Mouse (Mus musculus) kidney, adult 11 months (tissue): ENCODE measurements around the gene Fndc7.
A peak's percentile ranks its signal among the peaks of the same experiment; 100 is the strongest.
"Not testable (repeated sequence)": the region's sequence is repeated elsewhere in the genome, so short reads cannot be mapped to it uniquely, and the experiment has no call there.

Source experiments
- DNase-seq: peaks from one replicate; pipeline ENCODE4 v3.0.0; 2022

Gene Fndc7

GRCm38 (mm10) chr3:108853266-108853665, 36.5 kb downstream of the Fndc7 start:
- DNase-seq, result no peak

GRCm38 (mm10) chr3:108851996-108852697, 37.7 kb downstream of the Fndc7 start:
- no peak for DNase-seq

GRCm38 (mm10) chr3:108851554-108851953, 38.3 kb downstream of the Fndc7 start:
- no peak for DNase-seq

GRCm38 (mm10) chr3:108851075-108851474, 38.7 kb downstream of the Fndc7 start:
- no peak for DNase-seq

- DNase-seq, result no peak
Measured at GRCm38 (mm10) chr3:108850506-108850905, 39.3 kb downstream of the Fndc7 start.

GRCm38 (mm10) chr3:108846616-108847015, 43.2 kb downstream of the Fndc7 start:
- peak; percentile 36 for DNase-seq

- DNase-seq, result peak; percentile 70
Measured at GRCm38 (mm10) chr3:108844521-108844920, 45.3 kb downstream of the Fndc7 start.

- no peak for DNase-seq
Measured at GRCm38 (mm10) chr3:108844026-108844425, 45.8 kb downstream of the Fndc7 start.

GRCm38 (mm10) chr3:108840716-108841054, 49.1 kb downstream of the Fndc7 start:
- DNase-seq, result no peak

- peak; percentile 97 for DNase-seq
Measured at GRCm38 (mm10) chr3:108840000-108840715, 49.6 kb downstream of the Fndc7 start, which contains the start of gene Stxbp3. Gene Stxbp3, minus strand, starts transcription at chr3:108840526.

- DNase-seq, result no peak
Measured at GRCm38 (mm10) chr3:108839647-108839999, 50.2 kb downstream of the Fndc7 start.

GRCm38 (mm10) chr3:108838980-108839379, 50.8 kb downstream of the Fndc7 start:
- DNase-seq, result no peak

GRCm38 (mm10) chr3:108836931-108837330, 52.9 kb downstream of the Fndc7 start:
- no peak for DNase-seq

- not testable (repeated sequence) for DNase-seq
Measured at GRCm38 (mm10) chr3:108833717-108834116, 56.1 kb downstream of the Fndc7 start.

- DNase-seq, result no peak
Measured at GRCm38 (mm10) chr3:108831750-108832149, 58.1 kb downstream of the Fndc7 start.

- peak; percentile 85 for DNase-seq
Measured at GRCm38 (mm10) chr3:108830493-108830892, 59.3 kb downstream of the Fndc7 start.

GRCm38 (mm10) chr3:108815631-108816030, 74.2 kb downstream of the Fndc7 start:
- DNase-seq, result no peak

GRCm38 (mm10) chr3:108810747-108811263, 79.0 kb downstream of the Fndc7 start:
- no peak for DNase-seq

GRCm38 (mm10) chr3:108805622-108806021, 84.2 kb downstream of the Fndc7 start:
- no peak for DNase-seq
